Mouse (Mus musculus) mammary gland, adult 2 months (tissue): ENCODE data around the gene Gpr22. TPM values are rescaled to one million over a fixed set of nuclear protein-coding genes. Genes with fewer than 3 reads are reported as not detected.

Source experiments
- polyA plus RNA-seq: library from polyadenylated mRNA; depleted of rRNA; stranded (reverse); fragments of >200 nt; gene quantifications from 2 replicates; pipeline ENCODE4 v1.2.3, GENCODE M21; 2012; ENCODE audit warnings: low replicate concordance; rRNA removed

Gene Gpr22
- not detected in 2 replicates for polyA plus RNA-seq

DNA sequence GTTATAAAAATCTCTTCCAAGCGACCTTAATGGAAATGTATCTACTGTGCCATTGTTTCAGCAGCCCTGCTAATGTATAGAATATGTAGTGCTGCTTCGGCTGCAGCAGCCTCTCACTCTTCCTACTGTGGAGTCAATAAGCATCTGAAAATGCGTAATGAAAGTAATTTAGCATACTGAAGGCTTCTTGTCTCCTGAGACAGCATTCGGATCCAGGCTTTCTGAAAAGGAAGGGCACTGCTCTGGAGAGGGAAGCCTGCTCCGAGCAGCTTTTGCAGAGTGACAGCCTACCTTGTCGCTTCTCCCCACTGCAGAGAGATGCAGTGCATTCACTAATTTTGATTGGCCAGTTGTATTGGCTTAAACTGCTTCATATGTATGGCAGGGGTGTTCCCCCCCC, at the start of gene Gpr22:
Gene Gpr22 (minus strand): TSS at position 348 of the 400 bp plus-strand sequence.

Other genes starting within 250 kb of the Gpr22 start
- 4.2 and 9.2 TPM in 2 replicates for gene Cbll1, start 214.3 kb downstream of the Gpr22 start, polyA plus RNA-seq
- gene Slc26a4, start 154.0 kb downstream of the Gpr22 start, polyA plus RNA-seq = 0.06 TPM in 2 replicates
- gene Bcap29, start 79.3 kb downstream of the Gpr22 start, polyA plus RNA-seq = 1.3 and 6.6 TPM in 2 replicates
- gene Dus4l, start 59.1 kb downstream of the Gpr22 start, polyA plus RNA-seq = 1.9 and 5.0 TPM in 2 replicates
- 14.2 and 22.3 TPM in 2 replicates for gene Cog5, start 59.1 kb downstream of the Gpr22 start, polyA plus RNA-seq
- 58.9 and 127 TPM in 2 replicates for gene Hbp1, start 236.6 kb upstream of the Gpr22 start, polyA plus RNA-seq